Mouse (Mus musculus) left cerebral cortex, adult 9 months (tissue): ENCODE measurements around the gene Tmem50b.
A peak's percentile ranks its signal among the peaks of the same experiment; 100 is the strongest.
"Not testable (repeated sequence)": the region's sequence is repeated elsewhere in the genome, so short reads cannot be mapped to it uniquely, and the experiment has no call there.

Experiments
- DNase-seq, 2 experiments: peaks; one replicate each; pipeline ENCODE4 v3.0.0; 2022; ENCODE audit warnings: low spot score in 2 of 2

Gene Tmem50b

GRCm38 (mm10) chr16:91597672-91598010, at the start of gene Tmem50b:
Gene Tmem50b, minus strand, starts transcription at chr16:91597800.
- peak; percentile 95 to 99 for DNase-seq

- DNase-seq: peak; percentile 79 to 92
These were observed 49.2 kb upstream of the Tmem50b start, which contains the start of gene Gart for GRCm38 (mm10) chr16:91646681-91647419. Gene Gart, minus strand, starts transcription at chr16:91646952.

- DNase-seq: no peak
These were observed 48.5 kb upstream of the Tmem50b start for GRCm38 (mm10) chr16:91645995-91646602.

GRCm38 (mm10) chr16:91645420-91645819, 47.8 kb upstream of the Tmem50b start:
- not testable (repeated sequence) for DNase-seq

GRCm38 (mm10) chr16:91644901-91645300, 47.3 kb upstream of the Tmem50b start:
- no peak for DNase-seq

- no peak for DNase-seq
These were observed 42.6 kb upstream of the Tmem50b start for GRCm38 (mm10) chr16:91640171-91640570.

GRCm38 (mm10) chr16:91639636-91640035, 42.0 kb upstream of the Tmem50b start:
- peak in 1 of 2 experiments; percentile 60 for DNase-seq

GRCm38 (mm10) chr16:91639161-91639560, 41.6 kb upstream of the Tmem50b start:
- DNase-seq: no peak

- DNase-seq: no peak
These were observed 36.0 kb upstream of the Tmem50b start for GRCm38 (mm10) chr16:91633641-91634040.

- no peak for DNase-seq
These were observed 35.3 kb upstream of the Tmem50b start for GRCm38 (mm10) chr16:91632940-91633339.

- DNase-seq: peak in 1 of 2 experiments; percentile 37
These were observed 34.8 kb upstream of the Tmem50b start for GRCm38 (mm10) chr16:91632439-91632838.

GRCm38 (mm10) chr16:91630584-91630983, 33.0 kb upstream of the Tmem50b start:
- DNase-seq: no peak

GRCm38 (mm10) chr16:91629749-91630148, 32.1 kb upstream of the Tmem50b start:
- DNase-seq: no peak

GRCm38 (mm10) chr16:91628673-91629072, 31.1 kb upstream of the Tmem50b start:
- no peak for DNase-seq

GRCm38 (mm10) chr16:91627831-91628230, 30.2 kb upstream of the Tmem50b start:
- peak in 1 of 2 experiments; percentile 37 for DNase-seq

GRCm38 (mm10) chr16:91623074-91623473, 25.5 kb upstream of the Tmem50b start:
- DNase-seq: no peak

- DNase-seq: no peak
These were observed 23.4 kb upstream of the Tmem50b start for GRCm38 (mm10) chr16:91620991-91621390.

GRCm38 (mm10) chr16:91620185-91620584, 22.6 kb upstream of the Tmem50b start:
- no peak for DNase-seq

GRCm38 (mm10) chr16:91618511-91619501, 21.2 kb upstream of the Tmem50b start, which contains the start of gene Dnajc28:
Gene Dnajc28, minus strand, starts transcription at chr16:91619026.
- DNase-seq: peak; percentile 53 to 84

GRCm38 (mm10) chr16:91614552-91614951, 17.0 kb upstream of the Tmem50b start:
- no peak for DNase-seq

- no peak for DNase-seq
These were observed 14.9 kb upstream of the Tmem50b start for GRCm38 (mm10) chr16:91612525-91612924.

- no peak for DNase-seq
These were observed 13.6 kb upstream of the Tmem50b start for GRCm38 (mm10) chr16:91611248-91611647.
